Mouse (Mus musculus) stomach, postnatal 0 days (tissue): Measurements from ENCODE around the gene Ccl9. TPM values are rescaled to one million over a fixed set of nuclear protein-coding genes. Genes with fewer than 3 reads are reported as not detected.

Experiments
- ATAC-seq: fragments of 200-750 bp; cut with Nextera tagmentation; 2 replicates; pipeline ENCODE4 v1.8.0; 2017; ENCODE audit not compliant: low FRiP score, low TSS enrichment
- DNase-seq: peaks from one replicate; pipeline ENCODE4 v3.0.0-alpha.2; 2016; ENCODE audit warnings: low spot score
- H3K27ac ChIP-seq: fragments of 300-500 bp; sonication (generic); replicated peaks from 2 replicates; pipeline ENCODE4 v1.5.1; 2014; ENCODE audit warnings: mild to moderate bottlenecking, control low read depth
- H3K27me3 ChIP-seq: fragments of 300-500 bp; sonication (generic); 2 replicates; pipeline ENCODE4 v1.6.1; 2014; ENCODE audit warnings: low read length; ENCODE audit not compliant: control insufficient read depth, insufficient read depth
- H3K36me3 ChIP-seq: fragments of 300-500 bp; sonication (generic); 2 replicates; pipeline ENCODE4 v1.6.1; 2014; ENCODE audit warnings: low read length, mixed read lengths; ENCODE audit not compliant: control insufficient read depth, insufficient read depth
- H3K4me1 ChIP-seq: fragments of 300-500 bp; sonication (generic); replicated peaks from 2 replicates; pipeline ENCODE4 v1.6.1; 2014; ENCODE audit warnings: antibody characterized with exemption; ENCODE audit not compliant: control insufficient read depth, insufficient read depth
- H3K4me2 ChIP-seq: fragments of 300-500 bp; sonication (generic); replicated peaks from 2 replicates; pipeline ENCODE4 v1.6.1; 2014; ENCODE audit warnings: low read depth, mild to moderate bottlenecking, control low read depth, moderate library complexity
- H3K4me3 ChIP-seq: fragments of 300-500 bp; sonication (generic); 2 replicates; pipeline ENCODE4 v1.5.1; 2014; ENCODE audit warnings: low read depth, low read length, control low read depth
- H3K9ac ChIP-seq: fragments of 300-500 bp; sonication (generic); 2 replicates; pipeline ENCODE4 v1.6.1; 2014; ENCODE audit warnings: mild to moderate bottlenecking, low read length, control low read depth, mixed read lengths
- H3K9me3 ChIP-seq: fragments of 300-500 bp; sonication (generic); 2 replicates; pipeline ENCODE4 v1.6.1; 2016; ENCODE audit warnings: low read length; ENCODE audit not compliant: control insufficient read depth
- CTCF ChIP-seq: IDR thresholded peaks from 2 replicates; pipeline ENCODE4 v1.5.1; 2016; ENCODE audit warnings: antibody characterized with exemption, low read depth, mild to moderate bottlenecking, moderate library complexity
- EP300 ChIP-seq: optimal IDR thresholded peaks from 2 replicates; pipeline ENCODE3; 2016; ENCODE audit warnings: antibody characterized with exemption
- WGBS: fragments of 180-500 bp; shearing (Covaris S2); extraction: QIAGEN DNeasy Blood & Tissue Kit; methylation state at CpG from one replicate; pipeline ENCODE4 v1.1.7; 2014; 5-methylcytosine and 5-hydroxymethylcytosine counted together
- polyA plus RNA-seq: library from polyadenylated mRNA; unstranded; fragments of >200 nt; fragmentation: Nextera tagmentation; extraction: Ambion mirVana; gene quantifications from 2 replicates; pipeline ENCODE4 v1.2.1, GENCODE M21; 2015

The Ccl9 gene
- polyA plus RNA-seq, 1 experiment from 2014 or later = 3.5 TPM

DNA sequence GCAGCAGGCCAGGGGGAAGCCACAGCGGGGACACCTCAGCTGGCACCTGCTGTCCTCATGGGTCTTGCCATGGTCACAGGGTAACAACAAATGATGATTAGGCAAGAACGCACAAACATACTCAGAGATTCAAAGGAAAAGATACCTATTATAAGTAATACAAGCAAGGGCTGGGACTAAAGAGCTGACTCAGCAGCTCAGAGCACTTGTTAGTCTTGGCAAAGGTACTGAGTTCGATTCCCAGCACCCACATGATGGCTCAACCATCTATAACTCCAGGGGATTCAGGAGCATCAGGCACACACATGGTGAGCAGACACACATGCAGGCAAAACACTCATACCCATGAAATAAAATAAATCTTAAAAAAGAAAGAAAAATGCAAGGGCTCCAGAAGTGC is 37.0 kb downstream of the Ccl9 start:
- no peak for ATAC-seq
- no peak overlapping the region for H3K4me3 ChIP-seq
- no peaks in the 10 kb centered on the region for H3K9me3 ChIP-seq
- WGBS = 76% methylated on average over 3 of the region's 3 CpGs
- H3K9ac ChIP-seq = no peak overlapping the region
- no peak for TF ChIP-seq CTCF
- TF ChIP-seq EP300 = no peak
- H3K4me2 ChIP-seq = no peak overlapping the region
- no peaks in the 10 kb centered on the region for H3K36me3 ChIP-seq
- no peaks in the 10 kb centered on the region for H3K4me1 ChIP-seq
- H3K27me3 ChIP-seq = no peaks in the 10 kb centered on the region
- no peak for DNase-seq
- no peak overlapping the region for H3K27ac ChIP-seq

- TF ChIP-seq CTCF (no peak), EP300 (no peak)
- no peaks in the 10 kb centered on the region for H3K27me3 ChIP-seq
- H3K27ac ChIP-seq = no peak overlapping the region
- WGBS = 96% methylated on average over 2 of the region's 2 CpGs
- H3K9me3 ChIP-seq = no peaks in the 10 kb centered on the region
- no peak for DNase-seq
- H3K9ac ChIP-seq = no peak overlapping the region
- ATAC-seq = no peak
- H3K4me2 ChIP-seq = no peak overlapping the region
- no peak overlapping the region for H3K4me3 ChIP-seq
- no peaks in the 10 kb centered on the region for H3K36me3 ChIP-seq
- no peaks in the 10 kb centered on the region for H3K4me1 ChIP-seq
Measured at GRCm38 (mm10) chr11:83540931-83541330, 37.5 kb downstream of the Ccl9 start.

- Histone ChIP-seq H3K4me2 (no peak overlapping the region), H3K9me3 (no peaks in the 10 kb centered on the region), H3K4me3 (no peak overlapping the region), H3K27ac (no peak overlapping the region), H3K36me3 (no peaks in the 10 kb centered on the region), H3K4me1 (0 out of 2 replicates have a peak, but pooled peaks cover 2% of the 10 kb centered on the region), H3K27me3 (no peaks in the 10 kb centered on the region), H3K9ac (no peak overlapping the region)
- no peak for TF ChIP-seq EP300
- no peak for TF ChIP-seq CTCF
- no peak for DNase-seq
- no peak for ATAC-seq
- WGBS = 58% methylated on average over 3 of the region's 3 CpGs
Measured at GRCm38 (mm10) chr11:83538705-83539314, 39.6 kb downstream of the Ccl9 start.

DNA sequence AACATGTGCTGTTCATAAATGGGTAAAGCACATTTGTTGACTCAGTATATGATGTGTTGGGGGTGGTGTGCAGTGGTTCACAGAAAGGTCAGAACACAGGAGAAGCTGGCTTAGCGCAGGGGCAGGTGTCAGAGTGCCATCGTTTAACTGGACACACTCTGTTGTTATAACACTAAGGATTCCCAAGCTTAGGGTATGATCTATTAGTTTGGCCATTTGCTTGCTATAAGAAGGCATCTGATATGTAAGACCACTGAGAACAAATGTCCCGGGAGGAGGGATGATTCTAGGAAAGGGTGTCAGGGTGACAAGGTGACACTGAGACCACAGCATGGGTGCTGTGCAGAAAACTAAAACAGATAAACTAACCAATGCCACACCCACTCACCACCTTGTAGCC is 41.6 kb downstream of the Ccl9 start:
- Histone ChIP-seq H3K27ac (no peak overlapping the region), H3K4me2 (no peak overlapping the region), H3K9me3 (no peaks in the 10 kb centered on the region), H3K36me3 (no peaks in the 10 kb centered on the region), H3K27me3 (no peaks in the 10 kb centered on the region), H3K4me3 (no peak overlapping the region), H3K9ac (no peak overlapping the region), H3K4me1 (0 out of 2 replicates have a peak, but pooled peaks cover 2% of the 10 kb centered on the region)
- ATAC-seq = no peak
- TF ChIP-seq EP300 = no peak
- TF ChIP-seq CTCF = no peak
- DNase-seq = no peak
- 67% methylated on average over 3 of the region's 3 CpGs for WGBS

- no peaks in the 10 kb centered on the region for H3K27me3 ChIP-seq
- TF ChIP-seq CTCF = no peak
- no peak for TF ChIP-seq EP300
- 30% methylated on average over 13 of the region's 13 CpGs for WGBS
- H3K27ac ChIP-seq = no peak overlapping the region
- H3K36me3 ChIP-seq = no peaks in the 10 kb centered on the region
- 0 out of 2 replicates have a peak, but pooled peaks cover 2% of the 10 kb centered on the region for H3K4me1 ChIP-seq
- peak; percentile 58 for DNase-seq
- ATAC-seq = peak; percentile 63; the same call in 1 of the 2 replicates
- no peaks in the 10 kb centered on the region for H3K9me3 ChIP-seq
- H3K4me2 ChIP-seq = peak overlapping the region; percentile 45
- H3K4me3 ChIP-seq = peak overlapping the region; percentile 13; the same call in 1 of the 2 replicates
- H3K9ac ChIP-seq = no peak overlapping the region
Measured at GRCm38 (mm10) chr11:83534609-83535423, 43.6 kb downstream of the Ccl9 start.

- no peak for DNase-seq
- Histone ChIP-seq H3K27ac (no peak overlapping the region), H3K36me3 (no peaks in the 10 kb centered on the region), H3K4me2 (peak overlapping the region; percentile 45), H3K4me1 (0 out of 2 replicates have a peak, but pooled peaks cover 2% of the 10 kb centered on the region), H3K4me3 (no peak overlapping the region), H3K9me3 (no peaks in the 10 kb centered on the region), H3K9ac (no peak overlapping the region), H3K27me3 (no peaks in the 10 kb centered on the region)
- no peak for TF ChIP-seq EP300
- TF ChIP-seq CTCF = no peak
- 67% methylated on average over 8 of the region's 8 CpGs for WGBS
- ATAC-seq = no peak
Measured at GRCm38 (mm10) chr11:83534143-83534542, 44.3 kb downstream of the Ccl9 start.
